7 mouse cellular contexts compared by ENCODE assay signal in the genomic region with DNA sequence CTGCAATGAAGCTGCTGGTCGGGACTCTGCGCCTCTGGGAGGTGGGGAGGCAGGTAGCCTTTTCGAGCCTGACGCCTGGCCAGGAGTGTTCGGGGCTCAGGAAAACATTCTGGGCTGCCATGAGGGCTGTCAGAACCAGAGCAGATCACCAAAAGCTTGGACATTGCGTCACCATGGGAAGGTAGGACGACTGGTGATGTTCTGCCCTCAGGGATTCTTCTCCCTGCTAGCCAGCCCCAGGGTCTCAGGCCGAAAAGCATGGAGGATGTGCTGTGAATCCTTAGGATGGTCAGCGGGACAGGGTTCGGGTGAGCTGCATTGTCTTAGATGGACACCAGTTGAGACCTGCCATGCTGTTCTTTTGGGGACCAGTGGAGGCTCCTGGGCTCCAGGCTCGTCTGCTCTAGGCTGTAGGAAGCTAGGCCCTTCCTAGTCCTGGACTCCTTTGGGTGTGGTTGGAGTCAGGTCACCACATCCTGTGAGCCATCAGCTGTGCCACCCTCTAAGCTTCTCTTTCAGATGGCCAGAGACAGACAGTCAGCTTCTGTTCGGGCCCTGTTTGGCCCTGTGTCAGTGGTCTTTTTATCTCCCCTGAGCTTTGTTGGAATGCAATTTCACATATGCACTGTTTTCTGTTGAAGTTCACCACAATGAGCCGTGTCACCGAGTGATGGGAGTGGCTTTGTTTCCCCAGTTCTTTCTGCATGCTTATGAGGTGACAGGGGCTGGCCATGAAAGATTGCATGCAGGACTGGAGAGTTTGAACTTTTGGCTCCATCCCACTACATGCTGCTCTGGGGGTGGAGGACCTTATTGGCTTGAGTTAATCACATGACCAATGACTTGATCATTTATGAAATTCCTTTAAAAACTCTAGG. TPM values are rescaled to one million over a fixed set of nuclear protein-coding genes. Genes with fewer than 3 reads are reported as not detected.
DNase-seq lines count a peak whose midpoint lies in the region; ATAC-seq and TF ChIP-seq lines count a peak whose summit lies in the region.

No protein-coding gene starts in this region.

- no peak overlapping the region for H3K9ac ChIP-seq in ES-Bruce4 (ENCODE audit: low read depth, poor library complexity, severe bottlenecking)

- TF ChIP-seq POLR2A in ES-Bruce4 (IDR thresholded peaks at IDR 0.05; ENCODE audit: insufficient read depth, low read length) = no peak
- no peak for TF ChIP-seq POLR2A in bone marrow macrophage, adult 2 months (IDR thresholded peaks at IDR 0.05; ENCODE audit: borderline replicate concordance, low read depth, low read length)

- H3K27me3 ChIP-seq in ES-Bruce4 (ENCODE audit: control insufficient read depth, insufficient read depth, low read length, poor library complexity, severe bottlenecking) = no peaks in the 10 kb centered on the region
- H3K27me3 ChIP-seq in megakaryocyte, embryonic 14.5 days (replicated peaks) = no peaks in the 10 kb centered on the region

- TF ChIP-seq CTCF in ES-Bruce4 (IDR thresholded peaks at IDR 0.05; ENCODE audit: low read depth, low read length) = no peak
- TF ChIP-seq CTCF in bone marrow macrophage, adult 2 months (IDR thresholded peaks at IDR 0.05; ENCODE audit: low read depth, low read length) = no peak

- peak overlapping the region; percentile 27 for H3K4me3 ChIP-seq in ES-Bruce4 (ENCODE audit: low read depth, low read length)
- H3K4me3 ChIP-seq in bone marrow macrophage, adult 2 months (ENCODE audit: insufficient read depth, low read length) = no peak overlapping the region
- H3K4me3 ChIP-seq in megakaryocyte, embryonic 14.5 days (replicated peaks) = peak overlapping the region; percentile 91

- no peaks in the 10 kb centered on the region for H3K36me3 ChIP-seq in ES-Bruce4 (ENCODE audit: control insufficient read depth, insufficient read depth, low read length, poor library complexity, severe bottlenecking)
- H3K36me3 ChIP-seq in megakaryocyte, embryonic 14.5 days (replicated peaks; ENCODE audit: low read length) = peaks cover 25% of the 10 kb centered on the region

- peaks cover 5% of the 10 kb centered on the region for H3K4me1 ChIP-seq in ES-Bruce4 (ENCODE audit: control insufficient read depth, insufficient read depth, low read length)
- H3K4me1 ChIP-seq in bone marrow macrophage, adult 2 months (ENCODE audit: control insufficient read depth, insufficient read depth, low read length) = peaks cover 56% of the 10 kb centered on the region
- peaks cover 79% of the 10 kb centered on the region for H3K4me1 ChIP-seq in megakaryocyte, embryonic 14.5 days

- no peak for DNase-seq in right cerebral cortex, adult 2 months (ENCODE audit: low spot score in 2 of 2)
- no peak for DNase-seq in gastrocnemius, postnatal 14 days
- no peak for DNase-seq in spleen, postnatal 36 days (ENCODE audit: low spot score in 2 of 2)

- peak; percentile 18 to 25; a peak in 1 of 4 replicates for ATAC-seq in hematopoietic stem cell, adult 5-6 weeks (replicated peaks in 1 of 2; ENCODE audit: insufficient read depth in 1 of 2, low FRiP score in 2 of 2, low TSS enrichment in 1 of 2, low read depth in 1 of 2, poor library complexity in 2 of 2, severe bottlenecking in 2 of 2)

- intact Hi-C loops in gastrocnemius, postnatal 14 days (cut with DNase I; ENCODE audit: low total_unique reads) = no loop called here

- no peak for TF ChIP-seq EP300 in ES-Bruce4 (IDR thresholded peaks at IDR 0.05; ENCODE audit: insufficient read depth, low read depth, low read length)

- peak overlapping the region; percentile 31 for H3K27ac ChIP-seq in ES-Bruce4 (ENCODE audit: insufficient read depth, low read length)
- H3K27ac ChIP-seq in bone marrow macrophage, adult 2 months (ENCODE audit: insufficient read depth, low read depth, low read length) = peak overlapping the region; percentile 16; the same call in 1 of the 2 replicates

- H3K9me3 ChIP-seq in ES-Bruce4 (replicated peaks; ENCODE audit: control insufficient read depth, insufficient read depth, low read length, poor library complexity, severe bottlenecking) = no peaks in the 10 kb centered on the region
- H3K9me3 ChIP-seq in megakaryocyte, embryonic 14.5 days = no peaks in the 10 kb centered on the region

RNA-seq across cellular contexts. Expression of a gene that starts 8.5 kb away (rescaled TPM):
- 49.5 and 52.6 TPM in 2 replicates for polyA plus RNA-seq in ES-Bruce4 (2011; ENCODE audit: insufficient read depth, insufficient read length, low read depth, missing spikeins)
- 39.0 and 46.2 TPM in 2 replicates for polyA plus RNA-seq in bone marrow macrophage, adult 2 months (2012; ENCODE audit: insufficient read depth, insufficient read length, missing spikeins)
- 66.4 and 72.7 TPM in 2 replicates for total RNA-seq in hematopoietic stem cell, adult 5-6 weeks (2017)
- 103 and 107 TPM in 2 replicates for polyA plus RNA-seq in megakaryocyte, embryonic 14.5 days (2012; ENCODE audit: insufficient read depth, low replicate concordance)
- 10 to 100 TPM; 12.5 to 13.2 TPM for total RNA-seq in gastrocnemius, postnatal 14 days (2021)

RNA-seq across cellular contexts. Expression of a gene that starts 27.8 kb away (rescaled TPM):
- polyA plus RNA-seq in ES-Bruce4 (2011; ENCODE audit: insufficient read depth, insufficient read length, low read depth, missing spikeins) = 0.39 TPM in 1 of 2 replicates, not detected in the other
- polyA plus RNA-seq in bone marrow macrophage, adult 2 months (2012; ENCODE audit: insufficient read depth, insufficient read length, missing spikeins) = not detected in 2 replicates
- not detected in 2 replicates for total RNA-seq in hematopoietic stem cell, adult 5-6 weeks (2017)
- polyA plus RNA-seq in megakaryocyte, embryonic 14.5 days (2012; ENCODE audit: insufficient read depth, low replicate concordance) = not detected in 2 replicates
- total RNA-seq in gastrocnemius, postnatal 14 days (2021) = not detected

RNA-seq across cellular contexts. Expression of a gene that starts 34.3 kb away (rescaled TPM):
- 18.8 and 19.3 TPM in 2 replicates for polyA plus RNA-seq in ES-Bruce4 (2011; ENCODE audit: insufficient read depth, insufficient read length, low read depth, missing spikeins)
- 0.44 and 0.97 TPM in 2 replicates for polyA plus RNA-seq in bone marrow macrophage, adult 2 months (2012; ENCODE audit: insufficient read depth, insufficient read length, missing spikeins)
- total RNA-seq in hematopoietic stem cell, adult 5-6 weeks (2017) = 0.89 and 1.6 TPM in 2 replicates
- polyA plus RNA-seq in megakaryocyte, embryonic 14.5 days (2012; ENCODE audit: insufficient read depth, low replicate concordance) = 9.3 and 14.4 TPM in 2 replicates
- under 1 TPM; 0.58 to 0.90 TPM for total RNA-seq in gastrocnemius, postnatal 14 days (2021)
